Mouse (Mus musculus) spleen, embryonic (tissue): ENCODE data around the gene Hnrnph3.
"Not testable (repeated sequence)": the region's sequence is repeated elsewhere in the genome, so short reads cannot be mapped to it uniquely, and the experiment has no call there.

ENCODE experiments used
- CTCF ChIA-PET: fragments of 350-600 bp; sonication (Branson Sonifier 250); formaldehyde crosslinking; loops from one replicate; lab custom pipeline; 2022; lab: Charles Lee

Gene Hnrnph3

DNA sequence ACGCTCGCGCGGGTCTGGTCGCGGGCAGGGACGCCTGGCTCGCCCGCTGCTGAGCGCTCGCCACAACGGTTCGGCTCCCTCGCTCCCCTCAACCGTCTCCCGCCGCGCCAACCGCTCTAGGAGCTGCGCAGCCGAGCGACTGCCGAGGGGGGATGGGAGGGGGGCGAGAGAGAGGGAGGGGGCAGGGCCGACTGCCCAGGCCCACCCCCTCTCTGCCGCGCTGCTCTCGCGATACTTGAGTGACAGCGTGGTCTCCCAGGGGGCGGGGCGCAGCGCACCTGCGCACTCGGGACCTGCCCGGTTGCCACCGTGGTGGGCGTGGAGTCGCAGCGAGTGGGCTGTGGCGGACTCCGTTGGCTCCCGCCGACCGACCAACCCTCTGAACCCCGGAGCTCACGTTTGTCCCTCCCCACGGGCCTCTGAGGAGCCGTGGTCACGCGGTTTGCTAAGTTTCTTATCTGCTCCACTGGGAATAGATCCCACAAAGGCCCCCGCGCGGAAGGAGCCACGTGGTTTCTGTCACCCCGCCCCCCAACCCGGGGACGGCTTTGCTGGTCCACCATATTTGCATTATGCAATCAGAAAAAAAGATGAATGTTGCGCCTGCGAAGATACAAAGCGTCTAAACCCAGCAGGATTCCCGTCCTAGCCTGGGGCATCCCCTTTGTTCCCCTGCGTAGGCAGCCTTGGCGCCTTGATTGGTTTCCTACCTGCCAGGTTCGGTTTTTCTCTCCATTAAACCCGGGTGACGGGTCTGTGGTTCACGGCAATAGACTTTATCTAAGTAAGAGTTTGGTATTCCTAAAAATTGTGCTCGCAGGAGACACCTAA is at the start of gene Hnrnph3, which contains the start of gene Pbld2:
Gene Hnrnph3, minus strand, starts transcription at position 469 of the 831 bp plus-strand sequence.
Gene Pbld2, plus strand, starts transcription at position 567 of the 831 bp plus-strand sequence.
- CTCF ChIA-PET: interaction anchor here (0.6 kb wide), 1 partner anchor 85 kb away, joined by 3 read pairs; no protein-coding TSS in a partner anchor

DNA sequence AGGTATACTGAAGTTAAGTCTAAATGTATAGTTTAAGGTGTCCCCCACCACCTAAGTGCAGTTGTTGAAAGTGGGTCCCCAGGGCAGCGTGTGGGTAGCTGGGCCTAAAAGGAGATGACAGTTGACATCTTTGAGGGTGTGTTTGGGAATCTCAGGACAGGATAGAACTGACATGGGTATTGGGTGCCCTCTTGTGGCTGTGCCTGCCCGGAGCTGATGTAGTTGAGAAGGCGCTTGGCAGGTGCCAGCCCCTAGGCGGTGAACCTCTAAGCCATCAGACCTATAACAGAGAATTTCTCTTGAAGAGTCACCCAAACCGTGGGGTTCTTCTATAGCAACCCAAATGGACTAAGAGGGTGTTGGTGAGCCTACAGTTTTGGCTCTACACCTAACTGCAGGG is 42.0 kb upstream of the Hnrnph3 start:
- CTCF ChIA-PET: interaction anchor here (1.0 kb wide), 1 partner anchor 80 kb away, joined by 4 read pairs; no protein-coding TSS in a partner anchor

DNA sequence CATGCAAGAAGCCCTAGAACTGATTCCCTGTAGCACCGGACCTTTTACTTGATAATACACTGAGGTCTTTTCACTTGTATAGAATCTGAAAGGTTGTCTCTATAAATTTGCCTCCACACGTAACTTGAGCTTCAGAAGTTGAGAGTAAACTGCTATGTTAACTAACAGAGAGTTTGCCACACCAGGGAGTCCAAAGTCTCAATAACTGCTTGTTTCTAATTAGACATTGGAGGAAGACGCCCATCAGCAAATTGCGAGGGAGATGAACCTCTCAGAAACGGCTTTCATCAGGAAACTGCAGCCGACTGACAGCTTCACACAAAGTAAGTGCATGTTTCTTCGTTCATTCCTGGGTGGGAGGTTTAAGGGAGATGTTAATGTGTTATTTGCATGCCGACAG is 41.5 kb upstream of the Hnrnph3 start:
- CTCF ChIA-PET: interaction anchor here (0.6 to 1.0 kb wide), 2 partner anchors 40 to 79 kb away, joined by 3 to 4 read pairs; no protein-coding TSS in a partner anchor

DNA sequence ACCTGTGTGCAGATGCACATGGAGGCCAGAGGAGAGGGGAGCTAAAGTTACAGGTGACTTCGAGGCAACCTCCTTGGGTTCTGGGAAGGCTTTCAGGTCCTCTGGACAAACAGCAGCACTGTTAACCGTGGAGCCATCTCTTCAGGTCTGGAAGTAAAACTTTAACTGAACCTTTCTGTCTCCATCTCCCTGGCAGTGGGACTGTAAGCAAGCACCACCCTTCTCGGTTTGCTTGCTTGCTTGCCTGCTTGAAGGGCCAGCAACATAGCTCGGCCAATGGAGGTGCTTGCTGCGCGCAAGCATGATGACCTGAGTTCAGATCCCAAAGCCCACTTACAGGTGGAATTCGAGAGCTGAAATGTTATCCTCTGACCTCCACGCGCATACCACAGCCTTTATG is 40.5 kb upstream of the Hnrnph3 start:
- CTCF ChIA-PET: interaction anchor here (0.7 kb wide), 2 partner anchors 28 to 116 kb away, joined by 4 to 5 read pairs; no protein-coding TSS in a partner anchor

DNA sequence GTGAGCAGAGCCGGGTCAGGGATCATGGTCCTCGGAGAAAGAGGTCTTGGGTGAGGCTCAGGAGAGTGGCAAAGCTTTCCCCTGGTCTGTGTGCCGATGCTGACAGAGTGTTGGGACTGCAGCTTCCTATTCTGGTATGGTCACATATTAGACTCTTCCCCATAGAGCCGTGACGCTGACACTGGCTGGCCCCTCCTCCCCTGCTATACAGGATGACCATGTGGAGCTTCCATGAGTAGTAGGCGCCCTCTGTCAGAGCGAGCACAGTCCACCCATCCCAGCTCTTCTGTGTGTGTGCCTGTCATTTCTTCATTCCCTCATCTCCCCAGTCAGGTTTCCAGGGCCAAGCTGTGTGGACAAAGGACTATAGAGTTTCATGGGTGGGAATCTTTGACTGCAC is 39.3 kb upstream of the Hnrnph3 start:
- CTCF ChIA-PET: no interaction called here

DNA sequence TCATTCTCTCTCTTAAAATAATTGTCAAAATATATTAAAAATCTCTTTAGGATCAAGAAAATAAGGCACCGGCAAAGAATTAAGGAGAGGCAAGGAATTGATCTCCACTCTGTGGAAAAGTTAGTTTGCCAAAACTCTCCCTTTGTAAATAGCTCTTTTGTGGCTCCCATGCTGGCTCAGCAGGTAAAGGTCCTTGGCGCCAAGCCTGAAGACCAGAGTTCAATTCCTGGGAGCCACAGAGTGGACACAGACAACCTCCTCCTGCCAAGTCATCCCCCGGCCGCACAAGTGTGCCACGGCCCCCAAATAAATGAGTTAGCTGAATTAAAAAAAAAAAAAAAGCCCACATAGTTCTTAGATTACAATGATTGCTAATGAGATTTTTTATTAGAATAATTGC is 38.7 kb upstream of the Hnrnph3 start:
- CTCF ChIA-PET: interaction anchor here (0.6 to 0.7 kb wide), 2 partner anchors 180 kb away, joined by 3 to 9 read pairs; no protein-coding TSS in a partner anchor

DNA sequence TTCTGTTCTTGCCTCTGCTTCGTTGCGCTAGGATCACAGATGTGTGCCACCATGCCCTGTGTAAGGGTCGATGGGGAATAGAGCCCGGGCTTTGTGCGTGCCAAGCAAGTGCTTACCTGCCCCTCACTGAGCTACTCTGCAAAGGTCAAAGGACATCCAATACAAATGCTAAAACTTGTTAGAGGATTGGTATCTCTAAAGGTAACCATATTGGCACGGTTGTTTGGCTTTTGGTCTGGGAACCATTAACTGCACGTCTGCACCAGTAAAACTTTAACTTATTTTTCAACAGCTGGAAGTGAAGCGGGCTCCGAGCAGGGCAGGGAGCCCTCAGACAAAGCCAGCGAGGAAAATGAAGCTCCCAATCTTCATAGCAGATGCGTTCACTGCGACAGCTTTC is 37.2 kb upstream of the Hnrnph3 start:
- CTCF ChIA-PET: interaction anchor here (0.6 kb wide), 1 partner anchor 204 kb away, joined by 3 read pairs; no protein-coding TSS in a partner anchor

DNA sequence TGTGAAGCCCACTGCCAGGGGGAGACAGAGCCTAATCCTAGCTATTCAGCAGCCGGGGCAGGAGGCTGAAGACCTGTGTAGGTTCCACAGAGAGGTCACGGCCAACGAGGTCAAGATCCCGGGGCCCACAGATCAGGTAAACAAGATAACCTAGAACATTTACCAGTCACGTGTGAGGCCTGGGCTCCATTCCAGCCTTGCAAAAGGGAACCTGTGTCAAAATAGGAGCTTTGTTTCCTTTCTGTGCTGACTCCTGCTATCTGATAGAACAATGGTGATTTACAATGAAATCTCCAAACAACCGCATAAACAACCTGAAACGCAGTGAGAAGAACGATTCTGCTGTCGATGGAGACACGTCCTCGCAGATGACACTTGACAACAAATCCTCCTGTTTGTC is 36.4 kb upstream of the Hnrnph3 start:
- CTCF ChIA-PET: interaction anchor here (0.8 kb wide), 1 partner anchor 35 kb away, joined by 3 read pairs; no protein-coding TSS in a partner anchor

DNA sequence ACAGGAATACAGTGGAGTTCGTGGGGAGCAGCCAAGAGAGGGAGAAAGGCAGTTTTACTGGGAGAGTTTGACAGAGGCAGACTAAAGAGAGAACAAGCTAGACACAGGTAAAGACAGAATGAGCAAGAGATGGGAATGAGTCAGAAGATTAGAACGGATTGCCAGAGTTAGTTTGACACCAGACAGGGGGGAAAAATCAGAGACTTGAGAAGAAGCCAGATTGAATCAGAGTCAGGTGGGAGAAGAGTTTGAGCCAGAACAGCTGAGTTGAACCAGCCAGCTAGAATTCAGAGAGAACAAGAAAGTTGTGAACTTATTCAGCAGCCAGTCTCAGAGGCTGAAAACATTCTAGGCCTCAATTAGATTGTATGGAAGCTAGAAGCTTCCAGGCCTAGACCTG is 35.8 kb upstream of the Hnrnph3 start, which contains the start of gene Pbld1:
Gene Pbld1, plus strand, starts transcription at position 301 of the 400 bp plus-strand sequence.
- CTCF ChIA-PET: interaction anchor here (0.8 kb wide), 1 partner anchor 34 kb away, joined by 3 read pairs; no protein-coding TSS in a partner anchor

DNA sequence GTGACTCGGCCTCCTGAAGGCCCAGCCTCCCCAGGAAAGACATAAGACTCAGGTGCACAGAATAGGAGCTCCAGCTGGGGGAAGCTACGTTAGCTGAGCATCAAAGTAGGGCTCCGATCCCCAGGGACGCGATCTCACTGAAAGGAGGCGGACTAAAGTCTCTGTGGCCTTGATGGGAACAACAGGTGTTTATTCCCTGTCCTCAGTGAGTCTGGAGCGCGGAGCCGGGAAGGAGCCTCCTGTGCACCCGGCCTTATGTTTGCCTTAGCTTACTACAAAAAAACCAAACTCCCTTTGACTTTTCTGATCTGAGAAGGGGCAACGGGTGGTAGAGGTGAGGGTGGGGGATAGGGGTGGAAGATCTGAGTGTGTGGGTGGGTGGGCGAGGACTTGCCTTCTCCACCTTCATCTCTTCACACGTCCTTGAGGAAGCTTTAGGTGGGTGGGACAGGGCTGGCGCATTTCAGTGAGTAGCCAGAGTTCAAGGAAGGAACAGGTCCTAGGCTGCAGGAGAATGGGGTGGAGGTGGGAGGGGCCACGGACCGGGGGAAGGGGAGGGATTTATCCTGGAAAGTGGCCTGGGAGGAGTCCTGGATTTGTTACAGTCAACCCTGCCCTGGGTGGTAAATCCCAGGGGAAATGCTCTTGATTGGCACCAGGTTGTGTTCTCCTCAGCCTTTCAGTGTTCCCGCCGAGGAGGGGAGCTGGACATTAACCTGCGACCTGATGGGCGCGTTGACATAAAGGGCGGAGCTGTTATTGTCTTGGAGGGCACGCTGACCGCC is 33.1 kb upstream of the Hnrnph3 start:
- CTCF ChIA-PET: no interaction called here

DNA sequence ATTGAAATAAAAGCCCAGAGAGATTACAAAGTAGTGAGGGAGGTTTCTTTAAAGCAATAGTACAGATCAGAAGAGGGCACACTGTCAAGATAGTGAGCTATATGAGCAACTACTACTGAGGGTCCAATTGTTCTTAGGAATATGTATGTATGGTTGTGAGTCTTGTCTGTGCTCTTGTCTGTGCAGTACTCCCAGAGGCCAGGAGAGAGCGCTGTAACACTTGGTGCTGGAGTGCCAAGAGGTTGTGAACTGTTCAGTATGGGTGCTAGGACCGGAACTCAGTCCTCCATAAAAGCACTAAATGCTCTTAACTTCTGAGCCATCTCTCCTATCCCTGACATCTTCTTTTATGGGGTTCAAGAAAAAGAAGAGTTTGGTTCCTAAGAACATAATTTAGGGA is 30.6 kb upstream of the Hnrnph3 start:
- CTCF ChIA-PET: no interaction called here

DNA sequence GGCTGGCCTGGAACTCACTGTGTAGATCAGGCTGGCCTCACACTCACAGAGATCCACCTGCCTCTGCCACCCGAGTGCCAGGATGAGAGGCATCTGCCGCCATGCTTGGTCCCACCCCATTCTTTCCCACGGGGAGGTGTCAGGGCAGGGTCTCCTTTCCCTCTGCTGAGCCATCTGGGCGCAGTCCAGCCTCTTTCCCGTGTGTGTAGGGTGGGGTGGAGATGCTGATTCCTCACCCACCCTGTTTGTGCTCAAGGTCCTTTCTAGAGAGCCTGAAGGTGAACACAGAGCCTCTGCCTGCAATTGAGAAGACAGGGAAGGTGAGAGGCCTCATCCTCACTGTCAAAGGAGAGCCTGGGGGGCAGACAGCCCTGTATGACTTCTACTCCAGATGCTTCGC is 30.1 kb upstream of the Hnrnph3 start:
- CTCF ChIA-PET: not testable (repeated sequence)

DNA sequence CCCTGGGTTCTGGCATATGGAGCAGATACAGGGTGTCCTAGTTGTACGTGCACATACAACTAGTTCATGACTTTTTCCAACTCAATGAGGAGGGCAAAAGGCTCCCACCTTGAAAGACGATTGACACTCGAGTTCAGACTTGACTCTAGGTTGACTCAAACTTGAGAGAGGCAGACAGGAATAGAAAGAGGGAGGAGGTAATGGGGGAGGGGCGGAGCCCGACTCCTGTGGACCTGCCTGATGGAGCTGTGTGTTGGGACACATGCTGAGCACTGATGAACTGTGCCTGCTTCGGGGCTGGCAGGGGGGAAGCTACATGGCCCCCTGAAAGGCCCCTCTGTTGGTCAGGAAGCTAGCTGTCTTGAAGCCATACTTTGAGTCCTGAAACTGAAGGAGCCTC is 29.0 kb upstream of the Hnrnph3 start:
- CTCF ChIA-PET: no interaction called here

DNA sequence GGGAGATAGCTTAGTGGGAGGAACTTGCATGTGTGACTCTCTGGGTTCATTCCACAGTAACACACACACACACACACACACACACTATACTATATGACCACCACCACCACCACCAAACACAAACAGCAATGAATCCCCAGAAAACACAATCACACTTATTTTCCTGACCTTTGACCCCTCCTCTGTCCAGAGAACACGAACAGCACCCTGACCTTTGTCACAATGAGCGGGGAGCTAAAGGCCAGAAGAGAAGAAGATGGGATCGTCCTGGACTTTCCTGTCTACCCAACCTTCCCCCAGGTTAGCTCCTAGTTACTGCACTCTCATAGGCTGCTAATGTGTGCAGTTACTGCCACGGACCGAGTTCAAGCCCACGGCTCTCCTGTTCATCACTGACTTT is 28.0 kb upstream of the Hnrnph3 start:
- CTCF ChIA-PET: no interaction called here

DNA sequence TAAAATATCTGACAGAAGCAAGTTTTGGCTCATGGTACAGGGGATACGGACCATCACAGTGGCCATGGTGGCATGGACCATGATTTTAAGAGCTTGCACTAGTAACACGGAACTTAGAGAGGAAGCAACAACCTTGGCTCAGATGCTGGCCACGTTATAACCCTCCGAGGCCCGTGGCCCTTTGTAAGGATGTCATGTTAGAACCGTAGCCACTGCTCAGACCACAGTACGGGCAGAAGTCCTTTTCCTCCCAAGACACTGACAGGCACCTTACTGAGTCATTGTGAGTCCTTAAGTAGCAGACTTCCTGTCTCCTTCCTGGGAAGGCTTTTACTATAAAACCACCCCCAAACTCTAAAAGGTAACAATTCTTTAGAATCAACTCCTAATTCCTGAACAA is 27.2 kb upstream of the Hnrnph3 start:
- CTCF ChIA-PET: no interaction called here

DNA sequence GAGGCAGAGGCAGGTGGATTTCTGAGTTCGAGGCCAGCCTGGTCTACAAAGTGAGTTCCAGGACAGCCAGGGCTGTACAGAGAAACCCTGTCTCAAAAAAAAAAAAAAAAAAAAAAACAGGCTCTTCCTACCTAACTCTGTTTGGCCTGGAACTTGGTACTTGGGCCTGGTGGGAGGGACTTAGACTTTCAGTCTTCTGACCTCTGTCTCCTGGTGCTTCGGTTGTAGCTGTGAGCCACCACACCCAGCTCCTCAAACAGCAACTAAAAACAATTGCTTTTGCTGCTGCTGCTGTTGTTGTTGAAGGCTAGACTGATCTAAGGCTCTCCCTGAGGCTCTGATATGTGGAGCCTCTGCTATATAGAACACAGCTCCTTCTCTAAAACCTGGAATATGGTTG is 25.1 kb upstream of the Hnrnph3 start:
- CTCF ChIA-PET: interaction anchor here (0.7 kb wide), 1 partner anchor 746 kb away, joined by 24 read pairs; no protein-coding TSS in a partner anchor

DNA sequence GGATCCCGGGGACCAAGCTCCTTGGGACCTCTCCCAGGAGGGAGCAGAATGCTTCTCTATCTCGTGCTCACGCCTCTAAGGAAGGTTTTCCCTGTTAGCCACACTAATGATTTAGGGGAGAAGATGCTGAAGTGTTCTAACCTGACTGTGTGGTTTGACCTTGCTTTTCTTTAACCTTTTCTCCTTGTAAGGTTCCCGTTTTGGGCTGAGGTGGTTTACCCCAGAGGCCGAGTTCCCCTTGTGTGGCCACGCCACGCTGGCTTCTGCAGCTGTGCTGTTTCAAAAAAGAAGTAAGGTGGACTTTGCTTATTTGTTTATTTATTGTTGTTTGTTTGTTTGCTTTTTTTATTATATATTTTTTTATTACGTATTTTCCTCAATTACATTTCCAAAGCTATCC is 23.7 kb upstream of the Hnrnph3 start:
- CTCF ChIA-PET: no interaction called here

DNA sequence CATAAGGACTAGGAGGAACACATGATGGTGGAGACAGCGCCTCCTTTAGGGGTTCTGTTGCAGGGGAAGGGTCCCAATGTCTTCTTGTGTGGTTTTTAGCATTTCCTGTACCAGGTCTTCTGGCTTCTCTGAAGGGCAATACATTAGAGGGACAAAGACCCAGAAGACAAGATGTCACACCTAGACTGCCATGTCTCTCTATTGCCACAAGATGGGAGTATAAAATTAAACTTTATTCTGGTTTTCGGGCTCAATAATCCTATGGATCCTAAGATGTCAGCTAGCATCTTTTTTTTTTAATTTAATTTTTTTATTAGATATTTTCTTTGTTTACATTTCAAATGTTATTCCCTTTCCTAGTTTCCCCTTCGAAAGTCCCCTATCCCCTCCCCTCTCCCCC is 19.1 kb upstream of the Hnrnph3 start:
- CTCF ChIA-PET: interaction anchor here (0.6 kb wide), 1 partner anchor 219 kb away, joined by 3 read pairs; no protein-coding TSS in a partner anchor

DNA sequence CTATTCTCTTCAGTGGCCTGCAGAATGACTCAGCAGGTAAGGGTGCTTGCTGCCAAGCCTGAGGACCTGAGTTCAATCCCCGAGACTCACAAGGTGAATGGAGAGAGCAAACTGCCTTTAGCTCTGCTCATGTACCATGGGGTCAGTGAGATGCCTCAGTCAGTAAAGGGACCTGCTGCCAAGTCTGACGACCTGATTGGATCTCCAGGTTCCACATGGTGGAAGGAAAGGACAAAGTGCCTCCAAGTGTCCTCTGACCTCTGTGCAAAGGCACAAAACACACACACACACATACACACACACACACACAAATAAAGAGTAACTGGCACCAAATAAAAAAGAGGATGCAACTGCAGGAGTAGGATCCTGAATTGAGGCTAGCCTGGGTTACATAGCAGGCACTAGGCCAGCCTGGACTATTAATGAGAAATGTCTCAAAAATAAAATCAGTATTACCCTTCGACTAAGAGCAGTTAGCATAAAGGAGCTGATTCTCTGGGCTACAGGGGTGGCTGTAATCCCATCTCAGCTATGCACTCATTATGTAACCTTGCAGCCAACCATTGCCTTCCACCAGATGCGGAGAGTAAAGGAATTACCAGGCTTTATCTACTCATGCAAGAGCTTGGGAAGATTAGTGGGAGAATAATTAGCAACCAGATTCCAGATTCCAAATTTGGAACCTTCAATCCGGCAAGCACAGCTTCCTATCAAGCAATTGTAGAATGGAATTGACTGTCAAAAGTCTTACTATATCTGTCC is 16.0 kb upstream of the Hnrnph3 start:
- CTCF ChIA-PET: no interaction called here

DNA sequence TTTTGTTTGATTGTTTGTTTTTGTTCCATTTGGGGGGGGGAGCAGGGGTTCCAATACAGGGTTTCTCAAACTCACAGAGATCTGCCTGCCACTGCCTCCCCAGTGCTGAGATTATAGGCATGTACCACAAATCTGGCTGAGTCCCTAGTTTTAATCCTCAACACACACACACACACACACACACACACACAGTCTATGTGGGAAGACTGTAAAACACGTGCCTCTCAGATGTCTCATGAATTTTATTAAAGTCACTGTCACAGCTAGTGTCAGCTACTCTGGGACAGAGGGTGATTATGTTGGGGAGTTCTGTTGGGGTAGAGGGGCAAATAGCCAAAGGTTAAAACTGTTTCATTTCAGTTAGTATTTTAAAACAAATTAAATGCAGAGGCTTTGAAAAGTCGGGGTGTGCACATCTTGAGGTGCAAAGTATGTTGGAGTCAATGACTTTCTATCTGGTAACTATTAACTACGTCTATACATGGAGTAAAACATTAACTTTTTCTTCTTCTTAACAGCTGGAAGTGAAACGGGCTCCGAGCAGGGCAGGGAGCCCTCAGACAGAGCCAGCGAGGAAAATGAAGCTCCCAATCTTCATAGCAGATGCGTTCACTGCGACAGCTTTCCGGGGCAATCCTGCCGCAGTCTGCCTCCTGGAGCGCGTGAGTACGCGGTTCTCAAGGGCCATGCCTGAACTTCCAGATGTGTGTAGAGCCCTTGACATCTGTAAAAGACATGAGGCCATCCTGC is 14.7 kb upstream of the Hnrnph3 start:
- CTCF ChIA-PET: no interaction called here
